Mouse (Mus musculus) cortical plate, adult 2 months (tissue): ENCODE results near the gene Plxnb2.

Experiments
- CTCF ChIP-seq: fragments of 200-500 bp; IDR thresholded peaks from 2 replicates; pipeline ENCODE4 v1.5.1; 2011; ENCODE audit warnings: mild to moderate bottlenecking, control low read depth, low read length; ENCODE audit not compliant: insufficient read depth; ENCODE audit errors: extremely low read depth
- POLR2A ChIP-seq: fragments of 200-500 bp; IDR thresholded peaks from 2 replicates; pipeline ENCODE4 v1.6.1; 2011; ENCODE audit warnings: mild to moderate bottlenecking, low read length, control low read depth; ENCODE audit not compliant: insufficient read depth; ENCODE audit errors: extremely low read depth

- TF ChIP-seq CTCF (peak; percentile 88), POLR2A (peak; percentile 55; the same call in 1 of the 2 replicates)
Observed at GRCm38 (mm10) chr15:89128382-89129350, 51.9 kb downstream of the Plxnb2 start, which contains the start of gene Hdac10.
